20 mouse cellular contexts compared by ENCODE assay signal in the genomic region with DNA sequence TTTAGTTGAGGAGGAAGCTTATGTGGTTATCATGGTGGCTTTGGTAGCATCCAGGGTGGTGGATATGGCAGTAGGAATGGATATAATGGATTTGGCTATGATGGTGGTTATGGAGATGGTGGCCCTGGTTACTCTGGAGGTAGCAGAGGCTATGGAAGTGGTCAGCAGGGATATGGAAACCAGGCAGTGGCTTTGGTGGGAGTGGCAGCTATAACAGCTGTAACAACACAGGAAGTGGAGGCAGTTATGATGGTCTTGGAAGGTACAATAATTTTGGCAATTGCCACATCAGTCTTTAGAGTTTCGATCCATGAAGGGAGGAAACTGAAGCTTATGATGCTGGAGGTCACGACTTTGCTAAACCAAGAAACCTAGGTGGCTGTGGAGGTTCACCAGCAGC.
DNase-seq lines count a peak whose midpoint lies in the region; ATAC-seq and TF ChIP-seq lines count a peak whose summit lies in the region.
"Had no signal": no experiment of that assay in that cellular context is flagged by ENCODE, and none has a peak within 500 bp of the region (broad histone marks: within the 10 kb centered on the region; RNA-seq: fewer than 3 reads in every experiment).

No protein-coding gene starts in this region.

- no peak overlapping the region for H3K27ac ChIP-seq in hindbrain, embryonic 11.5 days (ENCODE audit: low read depth, low read length)

- H3K9ac ChIP-seq in hindbrain, embryonic 11.5 days (ENCODE audit: low read depth, low read length) = no peak overlapping the region

- H3K4me2 ChIP-seq in myocyte (ENCODE audit: low read depth) = no peak overlapping the region
- no peak overlapping the region for H3K4me2 ChIP-seq in hindbrain, embryonic 11.5 days (replicated peaks; ENCODE audit: low read depth, low read length)

- H3ac ChIP-seq in C2C12 (ENCODE audit: control insufficient read depth, insufficient read length, low read depth) = no peak overlapping the region
- no peak overlapping the region for H3ac ChIP-seq in myocyte (ENCODE audit: control insufficient read depth, insufficient read length)

- H3K27me3 ChIP-seq in C2C12 (ENCODE audit: control insufficient read depth, insufficient read depth, insufficient read length) (no peaks in the 10 kb centered on the region), myocyte (ENCODE audit: control insufficient read depth, insufficient read depth, insufficient read length) (no peaks in the 10 kb centered on the region)
- H3K27me3 ChIP-seq in hindbrain, embryonic 11.5 days (ENCODE audit: control insufficient read depth, insufficient read depth, low read length) = no peaks in the 10 kb centered on the region
- H3K27me3 ChIP-seq: CH12.LX had no signal

- no peak for DNase-seq in hindbrain, embryonic 11.5 days (ENCODE audit: low spot score)
- DNase-seq: adrenal gland, adult 2 months; adrenal gland, adult 8-10 months; adrenal gland, postnatal 10 days; adrenal gland, postnatal 14 days; adrenal gland, postnatal 25 days; adrenal gland, postnatal 36 days; B cell, adult 2 months; cerebellum, adult 11 months; cerebellum, adult 11-12 months; cerebellum, adult 18-20 months; cerebellum, adult 2 months had no signal

- no peaks in the 10 kb centered on the region for H3K4me1 ChIP-seq in hindbrain, embryonic 11.5 days (replicated peaks; ENCODE audit: control insufficient read depth, insufficient read depth, low read length)

- H3K79me3 ChIP-seq in C2C12 (ENCODE audit: low read depth) = no peaks in the 10 kb centered on the region

- WGBS in hindbrain, embryonic 11.5 days = 76% methylated on average over 2 of the region's 2 CpGs

- no peak for ATAC-seq in hindbrain, embryonic 11.5 days (ENCODE audit: low FRiP score)
- ATAC-seq in megakaryocyte, adult 5-6 weeks (ENCODE audit: poor library complexity, severe bottlenecking) = no peak
- ATAC-seq: activated CD4-positive, CD25-positive, alpha-beta regulatory T cell, adult 4 months; CD4-positive, CD25-positive, alpha-beta regulatory T cell, adult 4 months; Patski had no signal

- H3K4me3 ChIP-seq in C2C12 (ENCODE audit: insufficient read depth, poor library complexity, severe bottlenecking) (no peak overlapping the region), myocyte (no peak overlapping the region)
- H3K4me3 ChIP-seq in hindbrain, embryonic 11.5 days (ENCODE audit: low read depth, low read length) = no peak overlapping the region

- H3K36me3 ChIP-seq in C2C12 (ENCODE audit: control insufficient read depth, insufficient read depth) (no peaks in the 10 kb centered on the region), myocyte (ENCODE audit: control insufficient read depth, insufficient read depth) (no peaks in the 10 kb centered on the region)
- H3K36me3 ChIP-seq in hindbrain, embryonic 11.5 days (ENCODE audit: control insufficient read depth, insufficient read depth, low read length) = no peaks in the 10 kb centered on the region
- H3K36me3 ChIP-seq: G1E had no signal

- TF ChIP-seq CTCF in C2C12 (IDR thresholded peaks at IDR 0.05; ENCODE audit: control insufficient read depth, insufficient read depth, insufficient read length) = no peak

- no peaks in the 10 kb centered on the region for H3K9me3 ChIP-seq in hindbrain, embryonic 11.5 days (ENCODE audit: control insufficient read depth, low read length)
- H3K9me3 ChIP-seq: G1E had no signal

- TF ChIP-seq POLR2A in myocyte (IDR thresholded peaks at IDR 0.05; ENCODE audit: insufficient read length, low read depth) = no peak

- no peaks in the 10 kb centered on the region for H3K79me2 ChIP-seq in C2C12 (ENCODE audit: control insufficient read depth, insufficient read depth)
- no peaks in the 10 kb centered on the region for H3K79me2 ChIP-seq in myocyte (ENCODE audit: control insufficient read depth, insufficient read depth)

TF ChIP-seq in C2C12, 6 proteins besides CTCF, POLR2A, EP300 and RAD21:
- TF ChIP-seq MYOD1 (IDR thresholded peaks at IDR 0.05; ENCODE audit: control insufficient read depth, insufficient read length, low read depth) (peak; percentile 73), FOSL1 (IDR thresholded peaks at IDR 0.05; ENCODE audit: insufficient read depth, low read length, poor library complexity, severe bottlenecking) (no peak)

TF ChIP-seq in myocyte, 11 proteins besides CTCF, POLR2A, EP300 and RAD21:
- no peak for TF ChIP-seq SRF (IDR thresholded peaks at IDR 0.05; ENCODE audit: control insufficient read depth, insufficient read length, low read depth)
- peak in 2 of 3 experiments; percentile 39 to 62 for TF ChIP-seq MYOD1 (IDR thresholded peaks at IDR 0.05; ENCODE audit: control insufficient read depth in 1 of 3, insufficient read length in 2 of 3, low read depth in 2 of 3)
